Mouse (Mus musculus) urinary bladder, postnatal 14 days (tissue): Measurements from ENCODE around the gene Apoe.
"Not testable (repeated sequence)": the region's sequence is repeated elsewhere in the genome, so short reads cannot be mapped to it uniquely, and the experiment has no call there.

ENCODE experiments used
- DNase-seq: peaks from one replicate; pipeline ENCODE4 v3.0.0; 2021; ENCODE audit warnings: low spot score

Apoe gene

GRCm38 (mm10) chr7:19691873-19692865 lies 6.8 kb downstream of the Apoe start, which contains the start of gene Apoc1:
Gene Apoc1, minus strand, starts transcription at chr7:19692660.
- DNase-seq: no peak

GRCm38 (mm10) chr7:19691434-19691833 lies 7.6 kb downstream of the Apoe start:
- no peak for DNase-seq

DNA sequence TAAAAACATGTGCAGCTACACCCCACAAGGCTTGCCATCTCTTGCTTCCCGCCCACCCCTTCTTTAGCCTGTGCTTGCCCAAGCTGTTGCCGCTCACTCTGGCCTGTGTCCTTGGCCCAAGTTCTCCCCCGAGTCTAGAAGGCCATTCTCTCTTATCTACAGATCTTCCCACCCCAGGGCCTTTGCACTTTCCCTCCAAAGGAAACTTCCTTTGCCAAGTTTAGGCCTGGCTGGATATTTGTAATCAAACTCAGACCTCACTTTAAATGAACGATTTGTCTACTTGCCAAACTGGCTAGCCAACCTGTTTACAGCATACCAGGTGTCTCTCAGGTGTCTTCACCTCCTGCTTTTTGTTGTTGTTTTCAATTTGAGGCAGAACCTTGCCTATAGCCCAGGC lies 8.1 kb downstream of the Apoe start:
- DNase-seq: no peak

DNA sequence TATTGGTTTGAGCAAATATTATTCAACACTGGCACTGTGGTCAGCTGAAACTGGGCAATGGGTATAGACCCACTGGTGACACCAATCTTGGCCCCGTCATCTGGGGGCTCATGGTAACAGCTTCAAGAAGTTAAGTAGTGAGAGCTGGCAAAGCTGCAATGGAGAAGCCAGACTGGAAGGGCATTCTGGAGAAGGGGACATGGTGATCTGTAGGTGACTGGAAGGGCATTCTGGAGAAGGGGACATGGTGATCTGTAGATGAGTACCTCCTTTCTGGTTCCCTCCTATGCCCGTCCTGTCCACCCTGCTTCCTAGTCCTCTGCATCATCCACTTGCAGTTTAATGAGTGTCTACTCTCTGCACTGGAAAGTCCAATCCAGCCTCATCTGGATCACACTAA lies 10.4 kb downstream of the Apoe start:
- no peak for DNase-seq

DNA sequence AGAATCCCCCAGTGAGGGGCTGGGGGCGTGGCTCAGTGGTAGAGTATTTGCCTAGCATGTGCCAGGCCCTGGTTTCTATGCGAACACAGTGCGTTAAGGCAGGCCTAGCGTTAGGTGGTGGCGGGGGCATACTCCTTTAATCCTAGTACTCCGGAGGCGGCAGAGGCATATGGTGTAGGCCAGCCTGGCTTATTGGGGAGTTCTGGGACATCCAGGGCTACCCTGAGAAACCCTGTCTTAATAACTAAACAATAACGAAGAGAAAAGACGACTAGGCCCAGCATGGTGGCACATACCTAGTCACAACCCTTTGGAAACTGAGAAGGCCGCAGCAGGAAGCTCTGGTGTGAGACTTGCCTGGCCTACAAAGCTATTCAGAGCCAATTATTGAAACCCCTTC lies 10.9 kb downstream of the Apoe start:
- DNase-seq: no peak

GRCm38 (mm10) chr7:19686927-19687583 lies 11.9 kb downstream of the Apoe start:
- DNase-seq: not testable (repeated sequence)

DNA sequence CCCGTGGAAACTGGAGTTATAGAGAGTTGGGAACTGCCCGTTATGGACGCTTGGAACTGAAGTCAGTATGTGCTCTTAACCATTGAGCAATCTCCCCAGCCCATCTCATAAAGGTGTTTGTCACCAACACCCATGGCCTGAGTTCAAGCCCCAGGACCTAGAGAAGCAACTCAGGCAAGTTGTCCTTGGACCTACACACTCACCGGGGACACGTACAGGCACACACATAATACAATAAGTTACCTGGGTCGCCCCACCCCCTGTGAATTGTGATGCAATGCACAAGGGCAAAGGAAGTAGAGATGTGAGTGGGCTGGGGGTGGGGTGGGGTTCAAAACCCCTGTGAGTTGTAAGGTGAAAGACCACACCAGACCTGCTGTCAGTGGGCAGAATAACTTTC lies 12.5 kb downstream of the Apoe start:
- no peak for DNase-seq

DNA sequence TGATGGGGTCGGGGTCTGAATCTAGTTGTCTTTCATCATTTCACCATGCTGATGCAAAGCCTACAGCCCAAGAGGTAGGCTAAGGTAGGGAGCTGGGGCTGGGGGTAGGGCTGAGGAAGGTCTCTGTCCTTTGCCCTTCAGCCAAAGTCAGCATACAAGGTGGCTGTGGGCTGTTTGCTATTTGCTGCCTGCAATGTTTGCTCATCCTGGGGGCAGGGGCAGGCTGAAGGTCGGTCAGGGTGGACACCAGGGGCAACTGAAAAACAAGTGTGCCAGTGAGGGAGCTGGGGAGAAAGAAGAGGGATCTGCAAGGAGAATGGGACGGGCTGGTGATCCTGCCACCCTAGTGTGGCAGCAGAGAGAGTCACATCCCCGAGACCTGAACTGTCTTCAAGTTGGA lies 13.6 kb downstream of the Apoe start:
- DNase-seq: no peak

- DNase-seq: no peak
These were observed 15.2 kb downstream of the Apoe start for GRCm38 (mm10) chr7:19683771-19684201.

- no peak for DNase-seq
These were observed 16.0 kb downstream of the Apoe start for GRCm38 (mm10) chr7:19682979-19683378.

- no peak for DNase-seq
These were observed 17.7 kb downstream of the Apoe start, which contains the start of the genes Gm44805 and Apoc4 for GRCm38 (mm10) chr7:19681202-19681694. Gene Gm44805, minus strand, starts transcription at chr7:19681423. Gene Apoc4, minus strand, starts transcription at chr7:19681479.

- DNase-seq: no peak
These were observed 18.3 kb downstream of the Apoe start for GRCm38 (mm10) chr7:19680702-19681101.

- no peak for DNase-seq
These were observed 20.1 kb downstream of the Apoe start for GRCm38 (mm10) chr7:19678901-19679300.

DNA sequence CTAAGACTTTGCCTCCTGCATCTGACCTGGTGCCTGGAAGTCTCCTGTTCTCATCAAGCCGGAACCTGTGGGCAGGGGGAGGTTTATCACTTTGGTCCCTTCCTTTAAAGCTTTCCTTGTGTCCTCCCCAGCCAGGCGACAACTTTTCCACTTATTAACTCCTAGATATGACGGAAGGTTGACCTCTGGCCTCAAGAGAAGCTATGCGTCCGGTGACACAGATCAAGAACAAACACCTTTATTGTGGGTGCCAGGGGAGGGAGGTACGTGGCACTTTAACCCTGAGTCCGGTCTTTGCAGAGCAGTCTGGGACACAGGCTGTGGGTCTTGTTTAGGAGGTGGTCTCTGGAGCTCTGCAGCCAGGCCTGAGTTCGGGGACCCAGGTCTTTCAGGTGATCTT lies 21.1 kb downstream of the Apoe start, which contains the start of gene Apoc2:
TSS of gene Apoc2 (minus strand) at position 70 of the 400 bp plus-strand sequence.
- DNase-seq: no peak

DNA sequence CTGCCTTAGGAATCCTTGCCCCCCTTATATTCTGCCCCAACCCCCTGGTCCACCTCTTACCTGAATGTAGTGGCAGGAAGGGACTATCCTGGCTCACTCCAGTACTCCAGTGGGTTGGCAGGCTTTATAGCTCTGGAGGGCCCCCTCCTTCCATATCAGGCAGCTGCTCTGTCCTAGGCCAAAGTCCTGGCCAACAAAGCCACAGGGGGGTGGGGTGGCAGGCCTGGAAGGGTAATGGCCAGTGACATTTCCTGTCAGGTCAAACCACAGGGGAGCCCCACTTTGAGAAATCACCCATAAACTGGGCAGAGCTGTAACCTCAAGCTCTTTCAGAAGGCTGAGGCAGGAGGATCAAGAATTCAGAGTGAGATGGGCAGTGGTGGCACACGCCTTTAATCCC lies 22.3 kb downstream of the Apoe start:
- DNase-seq: no peak

DNA sequence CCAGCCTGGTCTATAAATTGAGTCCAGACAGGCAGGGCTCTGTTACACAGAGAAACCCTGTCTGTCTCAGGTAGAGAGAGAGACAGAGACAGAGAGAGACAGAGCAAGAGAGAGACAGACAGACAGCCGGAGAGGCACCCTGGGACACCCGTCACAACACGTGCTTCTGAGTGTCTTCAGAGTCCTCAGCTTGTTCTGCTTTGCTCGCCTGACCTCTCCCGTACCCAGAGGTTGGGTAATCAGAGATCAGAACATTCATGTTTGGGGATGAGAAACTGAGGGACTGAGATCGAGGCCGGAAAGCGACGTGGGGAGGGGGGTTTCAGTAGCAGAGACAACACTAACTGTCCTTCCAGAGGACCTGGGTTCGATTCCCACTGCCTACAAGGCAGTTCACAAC lies 23.2 kb downstream of the Apoe start:
- no peak for DNase-seq

DNA sequence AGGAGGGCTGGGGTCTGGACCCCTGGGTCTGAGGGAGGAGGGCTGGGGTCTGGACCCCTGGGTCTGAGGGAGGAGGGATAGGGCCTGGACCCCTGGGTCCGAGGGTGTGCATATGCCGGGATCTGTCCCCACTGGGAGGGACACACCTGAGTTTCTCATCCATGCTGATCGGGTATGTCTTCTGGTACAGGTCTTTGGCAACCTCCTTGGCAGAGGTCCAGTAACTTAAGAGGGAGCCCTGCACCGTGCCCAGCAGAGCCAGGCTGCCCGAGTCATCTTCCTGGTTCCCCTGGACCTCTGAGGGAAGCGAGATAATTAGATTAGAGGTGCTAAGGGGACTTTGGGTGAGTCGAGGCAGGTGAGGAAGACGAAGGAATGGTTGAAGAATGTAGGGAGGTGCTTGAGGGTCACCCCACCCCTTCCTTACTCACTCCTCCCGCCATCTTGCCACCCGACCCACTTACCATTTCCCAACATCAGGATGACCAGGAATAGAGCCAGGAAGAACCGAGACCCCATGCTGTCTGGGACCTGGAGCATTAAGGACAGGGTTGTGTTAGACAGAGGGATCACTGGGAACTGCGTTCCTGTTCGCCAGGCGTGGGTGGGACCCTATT lies 25.8 kb downstream of the Apoe start:
- no peak for DNase-seq

- DNase-seq: no peak
These were observed 27.5 kb downstream of the Apoe start for GRCm38 (mm10) chr7:19671511-19671910.

- DNase-seq: peak; percentile 95
These were observed 29.9 kb downstream of the Apoe start for GRCm38 (mm10) chr7:19668947-19669721.

GRCm38 (mm10) chr7:19667434-19667833 lies 31.6 kb downstream of the Apoe start:
- no peak for DNase-seq

DNA sequence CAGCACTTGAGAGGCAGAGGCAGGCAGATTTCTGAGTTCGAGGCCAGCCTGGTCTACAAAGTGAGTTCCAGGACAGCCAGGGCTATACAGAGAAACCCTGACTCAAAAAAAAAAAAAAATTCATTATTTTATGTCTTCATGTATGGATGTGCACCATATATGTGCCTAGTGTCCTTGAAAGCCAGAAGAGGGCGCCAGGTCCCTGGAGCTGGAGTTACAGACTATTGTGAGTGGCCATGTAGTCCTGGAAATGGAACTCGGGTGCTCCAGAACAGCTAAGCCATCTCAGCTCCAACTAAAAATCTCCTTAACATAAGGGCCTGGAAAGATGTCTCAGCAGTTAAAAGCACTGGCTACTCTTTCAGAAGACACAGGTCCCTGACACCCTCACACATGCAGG lies 32.2 kb downstream of the Apoe start:
- no peak for DNase-seq
